Mouse (Mus musculus): ENCODE data around the gene Acox1. TPM values are rescaled to one million over a fixed set of nuclear protein-coding genes. Genes with fewer than 3 reads are reported as not detected.

Gene Acox1
- polyA plus RNA-seq, 1 experiment from 2014 or later: 85.5 TPM

- Histone ChIP-seq H3K27me3 (replicated peaks; ENCODE audit: control insufficient read depth, insufficient read depth, low read length) (no peaks in the 10 kb centered on the region), H3K27ac (ENCODE audit: low read length) (no peak overlapping the region), H3K4me2 (ENCODE audit: low read depth, low read length) (no peak overlapping the region), H3K9me3 (ENCODE audit: control insufficient read depth, low read length) (no peaks in the 10 kb centered on the region), H3K36me3 (ENCODE audit: control insufficient read depth, insufficient read depth, low read length) (no peaks in the 10 kb centered on the region), H3K9ac (ENCODE audit: low read depth, low read length) (no peak overlapping the region), H3K4me1 (ENCODE audit: control insufficient read depth, insufficient read depth, low read length) (peaks cover 7% of the 10 kb centered on the region), H3K4me3 (ENCODE audit: low read length) (no peak overlapping the region)
- 46% methylated on average over 9 of the region's 9 CpGs for WGBS
- no peak for ATAC-seq
These were observed 35.8 kb downstream of the Acox1 start for GRCm38 (mm10) chr11:116163002-116163401.

- ATAC-seq: no peak
- H3K4me3 ChIP-seq (ENCODE audit: low read length): no peak overlapping the region
- H3K27me3 ChIP-seq (replicated peaks; ENCODE audit: control insufficient read depth, insufficient read depth, low read length): no peaks in the 10 kb centered on the region
- WGBS: 68% methylated on average over 10 of the region's 10 CpGs
- peaks cover 7% of the 10 kb centered on the region for H3K4me1 ChIP-seq (ENCODE audit: control insufficient read depth, insufficient read depth, low read length)
- H3K36me3 ChIP-seq (ENCODE audit: control insufficient read depth, insufficient read depth, low read length): no peaks in the 10 kb centered on the region
- H3K27ac ChIP-seq (ENCODE audit: low read length): no peak overlapping the region
- H3K9ac ChIP-seq (ENCODE audit: low read depth, low read length): no peak overlapping the region
- no peaks in the 10 kb centered on the region for H3K9me3 ChIP-seq (ENCODE audit: control insufficient read depth, low read length)
- H3K4me2 ChIP-seq (ENCODE audit: low read depth, low read length): no peak overlapping the region
These were observed 36.7 kb downstream of the Acox1 start for GRCm38 (mm10) chr11:116162146-116162545.

GRCm38 (mm10) chr11:116161312-116161711 is 37.5 kb downstream of the Acox1 start:
- Histone ChIP-seq H3K4me3 (ENCODE audit: low read length) (no peak overlapping the region), H3K9me3 (ENCODE audit: control insufficient read depth, low read length) (no peaks in the 10 kb centered on the region), H3K4me2 (ENCODE audit: low read depth, low read length) (no peak overlapping the region), H3K9ac (ENCODE audit: low read depth, low read length) (no peak overlapping the region), H3K27me3 (replicated peaks; ENCODE audit: control insufficient read depth, insufficient read depth, low read length) (no peaks in the 10 kb centered on the region), H3K36me3 (ENCODE audit: control insufficient read depth, insufficient read depth, low read length) (no peaks in the 10 kb centered on the region), H3K4me1 (ENCODE audit: control insufficient read depth, insufficient read depth, low read length) (peaks cover 1% of the 10 kb centered on the region), H3K27ac (ENCODE audit: low read length) (no peak overlapping the region)
- 44% methylated on average over 12 of the region's 12 CpGs for WGBS
- no peak for ATAC-seq

- 91% methylated on average over 2 of the region's 2 CpGs for WGBS
- no peak overlapping the region for H3K4me3 ChIP-seq (ENCODE audit: low read length)
These were observed 47.9 kb downstream of the Acox1 start for GRCm38 (mm10) chr11:116150960-116151359.

GRCm38 (mm10) chr11:116149341-116149740 is 49.5 kb downstream of the Acox1 start:
- no peaks in the 10 kb centered on the region for H3K27me3 ChIP-seq (replicated peaks; ENCODE audit: control insufficient read depth, insufficient read depth, low read length)
- H3K36me3 ChIP-seq (ENCODE audit: control insufficient read depth, insufficient read depth, low read length): peaks cover 28% of the 10 kb centered on the region
- no peak for ATAC-seq
- H3K4me3 ChIP-seq (ENCODE audit: low read length): no peak overlapping the region
- no peaks in the 10 kb centered on the region for H3K4me1 ChIP-seq (ENCODE audit: control insufficient read depth, insufficient read depth, low read length)
- no peak overlapping the region for H3K4me2 ChIP-seq (ENCODE audit: low read depth, low read length)
- no peaks in the 10 kb centered on the region for H3K9me3 ChIP-seq (ENCODE audit: control insufficient read depth, low read length)
- 83% methylated on average over 6 of the region's 6 CpGs for WGBS
- H3K27ac ChIP-seq (ENCODE audit: low read length): no peak overlapping the region
- H3K9ac ChIP-seq (ENCODE audit: low read depth, low read length): no peak overlapping the region

More at GRCm38 (mm10) chr11:116150960-116151359, 47.9 kb downstream of the Acox1 start:
- Histone ChIP-seq H3K9ac (ENCODE audit: low read depth, low read length) (no peak overlapping the region), H3K27ac (ENCODE audit: low read length) (no peak overlapping the region), H3K27me3 (replicated peaks; ENCODE audit: control insufficient read depth, insufficient read depth, low read length) (no peaks in the 10 kb centered on the region), H3K9me3 (ENCODE audit: control insufficient read depth, low read length) (no peaks in the 10 kb centered on the region), H3K4me1 (ENCODE audit: control insufficient read depth, insufficient read depth, low read length) (no peaks in the 10 kb centered on the region), H3K4me2 (ENCODE audit: low read depth, low read length) (no peak overlapping the region), H3K36me3 (ENCODE audit: control insufficient read depth, insufficient read depth, low read length) (peaks cover 30% of the 10 kb centered on the region)
- no peak for ATAC-seq

- Histone ChIP-seq H3K27me3 (replicated peaks; ENCODE audit: control insufficient read depth, insufficient read depth, low read length) (no peaks in the 10 kb centered on the region), H3K27ac (ENCODE audit: low read length) (no peak overlapping the region), H3K4me1 (ENCODE audit: control insufficient read depth, insufficient read depth, low read length) (no peaks in the 10 kb centered on the region), H3K4me3 (ENCODE audit: low read length) (no peak overlapping the region), H3K9me3 (ENCODE audit: control insufficient read depth, low read length) (no peaks in the 10 kb centered on the region), H3K9ac (ENCODE audit: low read depth, low read length) (no peak overlapping the region), H3K4me2 (ENCODE audit: low read depth, low read length) (no peak overlapping the region), H3K36me3 (ENCODE audit: control insufficient read depth, insufficient read depth, low read length) (peaks cover 28% of the 10 kb centered on the region)
- 60% methylated on average over 20 of the region's 20 CpGs for WGBS
- ATAC-seq: no peak
These were observed 50.1 kb downstream of the Acox1 start for GRCm38 (mm10) chr11:116148761-116149221.

GRCm38 (mm10) chr11:116146294-116146985 is 52.4 kb downstream of the Acox1 start:
- WGBS: 79% methylated on average over 25 of the region's 25 CpGs
- H3K27ac ChIP-seq (ENCODE audit: low read length): no peak overlapping the region

GRCm38 (mm10) chr11:116145481-116146293 is 53.2 kb downstream of the Acox1 start:
- no peak overlapping the region for H3K4me3 ChIP-seq (ENCODE audit: low read length)
- H3K9me3 ChIP-seq (ENCODE audit: control insufficient read depth, low read length): no peaks in the 10 kb centered on the region
- no peak overlapping the region for H3K27ac ChIP-seq (ENCODE audit: low read length)
- 72% methylated on average over 18 of the region's 18 CpGs for WGBS
- H3K27me3 ChIP-seq (replicated peaks; ENCODE audit: control insufficient read depth, insufficient read depth, low read length): no peaks in the 10 kb centered on the region
- no peak for ATAC-seq
- no peak overlapping the region for H3K9ac ChIP-seq (ENCODE audit: low read depth, low read length)
- peaks cover 11% of the 10 kb centered on the region for H3K36me3 ChIP-seq (ENCODE audit: control insufficient read depth, insufficient read depth, low read length)
- H3K4me1 ChIP-seq (ENCODE audit: control insufficient read depth, insufficient read depth, low read length): no peaks in the 10 kb centered on the region
- H3K4me2 ChIP-seq (ENCODE audit: low read depth, low read length): no peak overlapping the region

More at GRCm38 (mm10) chr11:116146294-116146985, 52.4 kb downstream of the Acox1 start:
- Histone ChIP-seq H3K27me3 (replicated peaks; ENCODE audit: control insufficient read depth, insufficient read depth, low read length) (no peaks in the 10 kb centered on the region), H3K9ac (ENCODE audit: low read depth, low read length) (no peak overlapping the region), H3K9me3 (ENCODE audit: control insufficient read depth, low read length) (no peaks in the 10 kb centered on the region), H3K36me3 (ENCODE audit: control insufficient read depth, insufficient read depth, low read length) (peaks cover 16% of the 10 kb centered on the region), H3K4me3 (ENCODE audit: low read length) (no peak overlapping the region), H3K4me2 (ENCODE audit: low read depth, low read length) (no peak overlapping the region), H3K4me1 (ENCODE audit: control insufficient read depth, insufficient read depth, low read length) (no peaks in the 10 kb centered on the region)
- ATAC-seq: no peak

- no peak overlapping the region for H3K27ac ChIP-seq (ENCODE audit: low read length)
- H3K36me3 ChIP-seq (ENCODE audit: control insufficient read depth, insufficient read depth, low read length): peaks cover 6% of the 10 kb centered on the region; the same call in 1 of the 2 replicates
- no peak overlapping the region for H3K4me3 ChIP-seq (ENCODE audit: low read length)
- H3K9me3 ChIP-seq (ENCODE audit: control insufficient read depth, low read length): no peaks in the 10 kb centered on the region
- H3K4me2 ChIP-seq (ENCODE audit: low read depth, low read length): no peak overlapping the region
- H3K4me1 ChIP-seq (ENCODE audit: control insufficient read depth, insufficient read depth, low read length): peaks cover 7% of the 10 kb centered on the region; the same call in 1 of the 2 replicates
- H3K9ac ChIP-seq (ENCODE audit: low read depth, low read length): no peak overlapping the region
- WGBS: 80% methylated on average over 3 of the region's 3 CpGs
- no peaks in the 10 kb centered on the region for H3K27me3 ChIP-seq (replicated peaks; ENCODE audit: control insufficient read depth, insufficient read depth, low read length)
- ATAC-seq: no peak
These were observed 55.4 kb downstream of the Acox1 start for GRCm38 (mm10) chr11:116143468-116143867.
